Mouse (Mus musculus): ENCODE results near the gene Bag6.

DNA sequence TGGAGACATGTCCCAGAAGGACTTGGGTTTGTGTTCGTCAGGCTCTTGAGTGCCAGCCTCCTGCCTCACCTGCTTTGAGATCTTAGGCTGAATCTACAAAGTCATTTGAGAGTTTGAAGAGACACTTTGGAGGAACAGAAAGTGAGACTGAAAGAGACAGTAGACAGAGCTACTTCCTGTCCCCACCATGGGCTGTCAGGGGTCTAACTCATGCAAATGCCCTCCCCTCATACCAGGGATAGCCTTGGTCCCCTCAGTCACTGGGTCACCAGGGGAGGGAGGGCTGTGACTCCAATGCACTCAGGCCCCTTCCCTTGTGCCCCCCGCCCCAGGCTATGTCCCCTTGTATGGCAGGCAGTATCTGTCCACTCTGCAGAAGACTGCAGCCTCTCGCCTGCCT, 38.4 kb downstream of the Bag6 start:
- no peak for TF ChIP-seq POLR2A (IDR thresholded peaks at IDR 0.05; ENCODE audit: insufficient read length, low read depth)
- no peak for TF ChIP-seq MYOD1 (IDR thresholded peaks at IDR 0.05; ENCODE audit: control insufficient read depth in 1 of 3, insufficient read length in 2 of 3, low read depth in 2 of 3)
- TF ChIP-seq E2F4 (IDR thresholded peaks at IDR 0.05; ENCODE audit: insufficient read depth) = no peak
- no peak for TF ChIP-seq POLR2AphosphoS2 (IDR thresholded peaks at IDR 0.05; ENCODE audit: insufficient read length, low read depth)
- no peak for TF ChIP-seq TCF12 (IDR thresholded peaks at IDR 0.05; ENCODE audit: insufficient read depth, poor library complexity, severe bottlenecking)
- no peak for TF ChIP-seq MAX (IDR thresholded peaks at IDR 0.05; ENCODE audit: low read depth)
- TF ChIP-seq REST (IDR thresholded peaks at IDR 0.05; ENCODE audit: insufficient read depth, insufficient read length) = no peak
- TF ChIP-seq USF1 (IDR thresholded peaks at IDR 0.05; ENCODE audit: low read depth) = no peak

All from myocyte (in vitro differentiated cells).